Mouse (Mus musculus) kidney, postnatal 0 days (tissue): ENCODE results near the gene Ssu2. TPM values are rescaled to one million over a fixed set of nuclear protein-coding genes. Genes with fewer than 3 reads are reported as not detected.

Experiments used
- ATAC-seq: fragments of 200-750 bp; cut with Nextera tagmentation; replicated peaks from 2 replicates; pipeline ENCODE4 v1.8.0; 2017; ENCODE audit warnings: low read depth, moderate number of reproducible peaks, moderate TSS enrichment, moderate library complexity; ENCODE audit not compliant: low FRiP score
- DNase-seq: peaks from one replicate; pipeline ENCODE4 v3.0.0-alpha.2; 2016; ENCODE audit warnings: low spot score
- H3K27ac ChIP-seq: fragments of 300-500 bp; sonication (generic); 2 replicates; pipeline ENCODE4 v1.5.1; 2014; ENCODE audit warnings: mild to moderate bottlenecking
- H3K27me3 ChIP-seq: fragments of 300-500 bp; sonication (generic); 2 replicates; pipeline ENCODE4 v1.6.1; 2014; ENCODE audit warnings: low read length, mixed read lengths; ENCODE audit not compliant: insufficient read depth
- H3K36me3 ChIP-seq: fragments of 300-500 bp; sonication (generic); 2 replicates; pipeline ENCODE4 v1.6.1; 2014; ENCODE audit warnings: low read length, mixed read lengths; ENCODE audit not compliant: insufficient read depth
- H3K4me1 ChIP-seq: fragments of 300-500 bp; sonication (generic); replicated peaks from 2 replicates; pipeline ENCODE4 v1.6.1; 2014; ENCODE audit warnings: antibody characterized with exemption, low read length, mixed read lengths; ENCODE audit not compliant: insufficient read depth
- H3K4me2 ChIP-seq: fragments of 300-500 bp; sonication (generic); 2 replicates; pipeline ENCODE4 v1.6.1; 2014; ENCODE audit warnings: mild to moderate bottlenecking, low read length, moderate library complexity, mixed read lengths
- H3K4me3 ChIP-seq: fragments of 300-500 bp; sonication (generic); replicated peaks from 2 replicates; pipeline ENCODE4 v1.5.1; 2014; ENCODE audit warnings: low read depth, low read length
- H3K9ac ChIP-seq: fragments of 300-500 bp; sonication (generic); 2 replicates; pipeline ENCODE4 v1.6.1; 2014; ENCODE audit warnings: low read depth, low read length
- H3K9me3 ChIP-seq: fragments of 300-500 bp; sonication (generic); replicated peaks from 2 replicates; pipeline ENCODE4 v1.6.1; 2016; ENCODE audit warnings: low read length, inconsistent platforms, mixed read lengths
- CTCF ChIP-seq: IDR thresholded peaks from 2 replicates; pipeline ENCODE4 v1.5.1; 2016; ENCODE audit warnings: antibody characterized with exemption, low read depth, mild to moderate bottlenecking, moderate library complexity
- WGBS: fragments of 180-500 bp; shearing (Covaris S2); extraction: QIAGEN DNeasy Blood & Tissue Kit; methylation state at CpG from one replicate; pipeline ENCODE4 v1.1.7; 2014; 5-methylcytosine and 5-hydroxymethylcytosine counted together
- polyA plus RNA-seq: library from polyadenylated mRNA; unstranded; fragments of >200 nt; fragmentation: Nextera tagmentation; extraction: Ambion mirVana; gene quantifications from 2 replicates; pipeline ENCODE4 v1.2.1, GENCODE M21; 2015

Gene Ssu2
- polyA plus RNA-seq, 1 experiment from 2014 or later = 5.0 TPM

- H3K27ac ChIP-seq = no peak overlapping the region
- 0 out of 2 replicates have a peak, but pooled peaks have one; percentile 14 for ATAC-seq
- H3K36me3 ChIP-seq = peaks cover 13% of the 10 kb centered on the region; the same call in 1 of the 2 replicates
- no peak overlapping the region for H3K9ac ChIP-seq
- no peak overlapping the region for H3K4me2 ChIP-seq
- peak; percentile 46 for DNase-seq
- H3K27me3 ChIP-seq = no peaks in the 10 kb centered on the region
- no peaks in the 10 kb centered on the region; the same call in 1 of the 2 replicates for H3K9me3 ChIP-seq
- no peak overlapping the region for H3K4me3 ChIP-seq
- no peak for TF ChIP-seq CTCF
- 0 out of 2 replicates have a peak, but pooled peaks cover 7% of the 10 kb centered on the region for H3K4me1 ChIP-seq
- 8% methylated on average over 4 of the region's 4 CpGs for WGBS
These were observed 76.4 kb downstream of the Ssu2 start for GRCm38 (mm10) chr6:112311385-112311784.

DNA sequence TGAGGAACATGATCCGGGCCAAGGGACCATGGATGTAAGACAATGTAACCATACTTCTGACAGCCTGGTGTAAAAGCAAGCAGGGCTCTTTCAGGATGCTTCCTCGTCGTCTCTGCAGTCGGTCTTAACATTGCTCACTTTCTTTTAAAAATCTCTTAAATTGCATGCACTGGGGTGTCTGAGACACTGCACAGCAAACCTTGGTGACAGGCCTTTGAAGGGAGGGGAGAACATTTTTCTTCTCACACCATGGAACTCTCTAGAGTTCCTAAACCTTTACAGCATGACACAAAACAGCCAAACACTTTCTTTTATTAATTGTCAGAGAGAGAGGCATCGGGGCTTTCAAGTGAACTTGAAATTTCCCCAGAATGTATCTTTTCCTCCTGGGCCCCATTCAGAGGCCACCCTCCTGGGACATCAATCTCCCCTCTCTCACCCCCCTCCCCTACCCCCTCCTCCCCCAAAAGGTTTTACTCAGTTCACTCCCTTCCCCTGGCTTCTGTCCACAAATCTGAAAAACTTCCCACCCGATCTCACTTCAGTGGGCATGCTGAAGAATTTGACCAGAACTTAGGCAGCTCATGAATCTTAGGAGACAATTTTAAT is 78.4 kb downstream of the Ssu2 start:
- Histone ChIP-seq H3K36me3 (peaks cover 3% of the 10 kb centered on the region; the same call in 1 of the 2 replicates), H3K9me3 (no peaks in the 10 kb centered on the region; the same call in 1 of the 2 replicates), H3K4me2 (no peak overlapping the region), H3K27me3 (no peaks in the 10 kb centered on the region), H3K9ac (no peak overlapping the region), H3K4me1 (0 out of 2 replicates have a peak, but pooled peaks cover 7% of the 10 kb centered on the region), H3K4me3 (no peak overlapping the region), H3K27ac (no peak overlapping the region)
- no peak for TF ChIP-seq CTCF
- peak; percentile 71 for DNase-seq
- ATAC-seq = no peak
- WGBS = 36% methylated on average over 6 of the region's 6 CpGs

Other genes starting within 250 kb of the Ssu2 start
- gene Lmcd1, start 114.3 kb downstream of the Ssu2 start, polyA plus RNA-seq = 34.3 and 34.4 TPM in 2 replicates
- 2.0 and 2.6 TPM in 2 replicates for gene Cav3, start 71.5 kb upstream of the Ssu2 start, polyA plus RNA-seq
- gene Oxtr, start 101.9 kb upstream of the Ssu2 start, polyA plus RNA-seq = 4.1 and 4.6 TPM in 2 replicates